ENCODE assay signal across 12 mouse cellular contexts in genomic region chr8:120440739-120441138, GRCm38 (mm10).
DNase-seq lines count a peak whose midpoint lies in the region; ATAC-seq lines count a peak whose summit lies in the region.
"Had no signal": no experiment of that assay in that cellular context is flagged by ENCODE, and none has a peak within 500 bp of the region (broad histone marks: within the 10 kb centered on the region; RNA-seq: fewer than 3 reads in every experiment).

No protein-coding gene starts in this region.

- H3K36me3 ChIP-seq in midbrain, embryonic 10.5 days: no peaks in the 10 kb centered on the region
- H3K36me3 ChIP-seq in midbrain, embryonic 11.5 days (ENCODE audit: control insufficient read depth, insufficient read depth, low read length): no peaks in the 10 kb centered on the region
- H3K36me3 ChIP-seq in midbrain, embryonic 12.5 days: no peaks in the 10 kb centered on the region
- no peaks in the 10 kb centered on the region for H3K36me3 ChIP-seq in kidney, embryonic 15.5 days
- H3K36me3 ChIP-seq: liver, embryonic 13.5 days had no signal

- no peak for ATAC-seq in midbrain, embryonic 11.5 days (ENCODE audit: low FRiP score)
- ATAC-seq in midbrain, embryonic 12.5 days (ENCODE audit: low FRiP score, low read depth): no peak
- ATAC-seq in kidney, embryonic 15.5 days (replicated peaks; ENCODE audit: low FRiP score): no peak

- H3K9ac ChIP-seq in midbrain, embryonic 11.5 days (ENCODE audit: low read length): no peak overlapping the region
- H3K9ac ChIP-seq in midbrain, embryonic 12.5 days (replicated peaks): no peak overlapping the region
- H3K9ac ChIP-seq in kidney, embryonic 15.5 days: no peak overlapping the region
- H3K9ac ChIP-seq: liver, embryonic 13.5 days had no signal

- H3K27me3 ChIP-seq in midbrain, embryonic 10.5 days (ENCODE audit: low read depth, poor library complexity, severe bottlenecking): peaks cover 77% of the 10 kb centered on the region
- peaks cover 6% of the 10 kb centered on the region for H3K27me3 ChIP-seq in midbrain, embryonic 11.5 days (ENCODE audit: control insufficient read depth, insufficient read depth, low read length)
- H3K27me3 ChIP-seq in midbrain, embryonic 12.5 days: peaks cover 48% of the 10 kb centered on the region
- H3K27me3 ChIP-seq in kidney, embryonic 15.5 days: peaks cover 12% of the 10 kb centered on the region; the same call in 1 of the 2 replicates

- 74% methylated on average over 12 of the region's 12 CpGs for WGBS in midbrain, embryonic 10.5 days
- 63% methylated on average over 12 of the region's 12 CpGs for WGBS in midbrain, embryonic 11.5 days
- WGBS in midbrain, embryonic 12.5 days: 59% methylated on average over 12 of the region's 12 CpGs
- WGBS in kidney, embryonic 15.5 days: 61% methylated on average over 12 of the region's 12 CpGs

- H3K4me1 ChIP-seq in midbrain, embryonic 10.5 days: peaks cover 86% of the 10 kb centered on the region
- peaks cover 33% of the 10 kb centered on the region for H3K4me1 ChIP-seq in midbrain, embryonic 11.5 days (ENCODE audit: control insufficient read depth, insufficient read depth, low read length)
- peaks cover 69% of the 10 kb centered on the region for H3K4me1 ChIP-seq in midbrain, embryonic 12.5 days
- H3K4me1 ChIP-seq in kidney, embryonic 15.5 days: peaks cover 84% of the 10 kb centered on the region

- peak overlapping the region; percentile 53 for H3K27ac ChIP-seq in midbrain, embryonic 10.5 days (replicated peaks)
- no peak overlapping the region for H3K27ac ChIP-seq in midbrain, embryonic 11.5 days (ENCODE audit: low read depth, low read length)
- peak overlapping the region; percentile 54 for H3K27ac ChIP-seq in midbrain, embryonic 12.5 days (replicated peaks)
- no peak overlapping the region for H3K27ac ChIP-seq in kidney, embryonic 15.5 days
- H3K27ac ChIP-seq: liver, embryonic 13.5 days had no signal

- H3K9me3 ChIP-seq in midbrain, embryonic 10.5 days (replicated peaks): no peaks in the 10 kb centered on the region
- no peaks in the 10 kb centered on the region for H3K9me3 ChIP-seq in midbrain, embryonic 11.5 days (ENCODE audit: control insufficient read depth, low read length)
- no peaks in the 10 kb centered on the region for H3K9me3 ChIP-seq in midbrain, embryonic 12.5 days
- no peaks in the 10 kb centered on the region for H3K9me3 ChIP-seq in kidney, embryonic 15.5 days (replicated peaks)
- H3K9me3 ChIP-seq: liver, embryonic 13.5 days had no signal

- no peak for DNase-seq in midbrain, embryonic 10.5 days (ENCODE audit: low spot score)
- no peak for DNase-seq in midbrain, embryonic 11.5 days (ENCODE audit: low spot score, missing footprints)
- DNase-seq in frontal cortex, postnatal 36 days (ENCODE audit: low spot score in 2 of 2): peak; percentile 54 to 63
- peak; percentile 57 to 63 for DNase-seq in right cerebral cortex, postnatal 36 days (ENCODE audit: low spot score in 2 of 2)
- no peak for DNase-seq in kidney, postnatal 4 days
- DNase-seq in gastrocnemius, adult 18-20 months (ENCODE audit: low spot score): no peak
- DNase-seq: cerebellum, postnatal 36 days; heart, postnatal 36 days; liver, embryonic 13.5 days had no signal

- H3K4me3 ChIP-seq in midbrain, embryonic 10.5 days: no peak overlapping the region
- no peak overlapping the region for H3K4me3 ChIP-seq in midbrain, embryonic 11.5 days (ENCODE audit: low read depth, low read length)
- H3K4me3 ChIP-seq in midbrain, embryonic 12.5 days: no peak overlapping the region
- no peak overlapping the region for H3K4me3 ChIP-seq in kidney, embryonic 15.5 days (replicated peaks)
- H3K4me3 ChIP-seq: erythroblast, embryonic 14.5 days; liver, embryonic 13.5 days had no signal

- no peak overlapping the region for H3K4me2 ChIP-seq in midbrain, embryonic 11.5 days
- H3K4me2 ChIP-seq in midbrain, embryonic 12.5 days (replicated peaks): no peak overlapping the region
- H3K4me2 ChIP-seq in kidney, embryonic 15.5 days: no peak overlapping the region
- H3K4me2 ChIP-seq: liver, embryonic 13.5 days had no signal

Comparison
In these comparisons a context has a peak if more than half of its experiments do, and no peak if none do; other contexts are left out.
1. H3K27ac ChIP-seq: peak in midbrain, embryonic 10.5 days (single experiment) and midbrain, embryonic 12.5 days (single experiment); none in midbrain, embryonic 11.5 days (single experiment) and kidney, embryonic 15.5 days (single experiment).
2. DNase-seq: peak in frontal cortex, postnatal 36 days (2 of 2) and right cerebral cortex, postnatal 36 days (2 of 2); none in midbrain, embryonic 10.5 days (single experiment), midbrain, embryonic 11.5 days (single experiment), kidney, postnatal 4 days (0 of 2) and gastrocnemius, adult 18-20 months (single experiment).